Mouse (Mus musculus) left cerebral cortex, postnatal 25 days (tissue): ENCODE data around the gene Neurog1. TPM values are rescaled to one million over a fixed set of nuclear protein-coding genes. Genes with fewer than 3 reads are reported as not detected.

Experiments used
- DNase-seq, 2 experiments: peaks; one replicate each; pipeline ENCODE4 v3.0.0; 2022; ENCODE audit warnings: low spot score in 2 of 2, mixed read lengths in 1 of 2
- intact Hi-C: fragments of 180-260 bp; cut with DNase I; formaldehyde crosslinking; loops from one replicate; pipeline ENCODE4 v1.15.1; 2025
- total RNA-seq, 2 experiments: library from RNA; stranded (reverse); gene quantifications; 2 replicates each; pipeline ENCODE4 v1.2.3; 2021

Gene Neurog1
- total RNA-seq, 2 experiments from 2014 or later = 0.18 to 0.34 TPM

DNA sequence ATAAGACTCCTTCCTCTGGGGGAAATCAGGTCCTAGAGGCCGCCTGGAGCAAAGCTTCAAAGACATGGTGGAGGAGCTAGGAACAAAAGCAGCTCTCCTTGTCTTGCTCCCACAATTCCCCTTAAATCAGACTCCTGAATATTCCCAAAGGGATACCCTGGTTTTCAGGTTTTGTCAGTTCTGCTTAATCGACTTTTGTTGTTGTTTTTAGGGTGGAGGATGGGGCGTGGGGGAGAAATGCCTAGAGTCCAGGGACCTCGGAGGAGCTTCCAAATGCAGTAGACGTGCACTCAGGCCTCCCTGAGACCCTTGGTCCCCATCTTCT, 7.9 kb upstream of the Neurog1 start:
- intact Hi-C loops = loop anchor here (5.0 kb wide), 1 partner anchor 433 kb away; no protein-coding TSS in a partner anchor
- DNase-seq = no peak

GRCm38 (mm10) chr13:56259021-56259925, 7.3 kb upstream of the Neurog1 start:
- DNase-seq = no peak
- intact Hi-C loops = loop anchor here (5.0 kb wide), 1 partner anchor 432 kb away; no protein-coding TSS in a partner anchor

DNA sequence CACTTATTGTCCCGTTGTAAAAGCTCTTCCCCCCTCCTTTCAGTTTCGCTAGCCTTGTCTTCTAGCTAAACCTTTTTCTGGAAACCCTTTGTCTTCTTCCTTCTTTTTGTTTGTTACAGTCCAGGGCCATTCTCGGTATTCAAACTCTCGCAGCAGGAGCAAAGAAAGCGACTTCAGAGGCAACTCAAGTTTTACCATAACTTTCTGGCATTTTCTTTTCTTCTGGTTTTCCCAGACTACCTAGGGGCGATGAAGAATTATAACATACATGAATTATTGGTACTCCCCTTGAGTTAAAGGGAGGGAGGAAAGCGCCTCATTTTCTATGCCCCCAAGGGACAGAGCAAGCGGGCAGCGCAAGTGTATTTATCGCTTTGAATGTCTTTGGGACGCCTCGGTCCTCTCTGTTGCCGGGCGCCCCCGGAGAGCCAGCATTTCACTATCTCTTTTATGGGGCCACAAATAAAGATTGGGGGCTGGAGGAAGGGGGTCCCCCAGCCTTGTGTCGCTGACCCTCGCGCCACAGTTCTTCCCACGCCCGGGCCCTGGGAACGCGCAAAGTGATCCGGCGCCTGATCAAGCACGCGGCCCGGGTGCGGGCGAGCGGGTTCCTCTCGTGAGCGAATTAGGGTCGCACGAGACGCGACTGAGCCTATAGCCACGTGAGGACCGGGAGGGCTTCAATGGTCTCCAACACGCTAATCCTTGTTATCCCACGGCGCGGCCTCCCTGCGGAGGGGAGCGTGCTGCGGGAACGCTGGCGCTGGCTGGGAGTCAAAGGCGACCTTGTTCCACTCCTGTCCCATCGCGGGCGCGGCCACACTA, 6.4 kb upstream of the Neurog1 start:
- DNase-seq = no peak
- intact Hi-C loops = loop anchor here (5.0 kb wide), 1 partner anchor 431 kb away; no protein-coding TSS in a partner anchor

DNA sequence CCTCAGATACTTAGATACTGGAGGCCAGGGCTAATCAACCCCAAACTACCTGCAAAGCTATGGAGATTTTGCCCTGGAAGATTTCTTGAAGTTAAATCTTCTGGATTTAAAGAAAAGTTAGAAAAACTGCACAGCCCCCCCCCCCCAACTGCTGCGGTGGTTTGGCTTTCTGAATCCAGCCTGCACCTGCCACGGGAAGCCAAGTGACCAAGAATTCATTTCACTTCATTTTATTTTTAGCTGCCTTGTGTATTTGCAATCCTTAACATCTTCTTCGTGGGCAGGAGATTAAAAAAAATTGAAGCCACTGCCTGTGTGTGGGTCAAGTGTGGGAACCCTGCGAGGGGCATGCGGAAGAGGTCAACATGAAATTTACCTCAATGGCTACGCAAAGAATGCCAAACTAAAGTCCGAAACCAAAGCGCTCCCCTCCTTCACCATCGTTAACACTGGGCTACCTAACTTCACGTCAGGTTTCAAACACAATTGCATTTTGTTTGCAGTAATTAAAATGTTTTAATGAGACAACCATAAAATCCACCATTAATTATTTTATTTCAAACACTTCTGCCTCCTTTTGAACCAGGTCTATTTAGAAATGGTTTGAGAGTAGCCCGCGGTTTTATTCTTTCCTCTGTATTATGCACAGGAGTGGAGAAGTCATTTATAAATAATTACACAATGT, 5.6 kb upstream of the Neurog1 start:
- no peak for DNase-seq
- intact Hi-C loops = loop anchor here (5.0 kb wide), 1 partner anchor 430 kb away; no protein-coding TSS in a partner anchor

GRCm38 (mm10) chr13:56256716-56257299, 4.8 kb upstream of the Neurog1 start:
- intact Hi-C loops = loop anchor here (5.0 kb wide), 1 partner anchor 430 kb away; no protein-coding TSS in a partner anchor
- DNase-seq = no peak

DNA sequence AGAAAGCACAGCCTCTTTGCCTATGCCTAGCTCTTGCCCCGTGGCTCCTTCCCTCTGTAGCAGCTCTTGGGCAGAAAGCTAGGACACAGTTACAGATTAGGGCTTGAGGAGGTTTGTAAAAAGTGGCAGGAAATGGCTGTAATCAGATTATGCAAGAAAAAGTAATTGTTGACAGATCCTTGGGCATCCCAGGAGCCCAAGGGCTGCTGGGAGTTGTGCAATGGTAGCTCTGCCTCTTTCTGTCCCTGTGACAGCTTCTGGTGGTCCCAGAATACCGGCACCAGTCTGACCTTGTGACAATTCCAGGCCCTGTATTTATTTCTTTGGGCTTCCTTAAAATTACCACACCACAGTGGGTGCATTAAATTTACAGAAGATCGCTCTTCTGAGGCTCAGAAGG, 1.4 kb upstream of the Neurog1 start:
- intact Hi-C loops = no loop called here
- DNase-seq = no peak

GRCm38 (mm10) chr13:56252783-56253182, 820 bp upstream of the Neurog1 start:
- no peak for DNase-seq
- intact Hi-C loops = no loop called here

GRCm38 (mm10) chr13:56251176-56251923, 613 bp downstream of the Neurog1 start:
- no peak for DNase-seq
- intact Hi-C loops = no loop called here

DNA sequence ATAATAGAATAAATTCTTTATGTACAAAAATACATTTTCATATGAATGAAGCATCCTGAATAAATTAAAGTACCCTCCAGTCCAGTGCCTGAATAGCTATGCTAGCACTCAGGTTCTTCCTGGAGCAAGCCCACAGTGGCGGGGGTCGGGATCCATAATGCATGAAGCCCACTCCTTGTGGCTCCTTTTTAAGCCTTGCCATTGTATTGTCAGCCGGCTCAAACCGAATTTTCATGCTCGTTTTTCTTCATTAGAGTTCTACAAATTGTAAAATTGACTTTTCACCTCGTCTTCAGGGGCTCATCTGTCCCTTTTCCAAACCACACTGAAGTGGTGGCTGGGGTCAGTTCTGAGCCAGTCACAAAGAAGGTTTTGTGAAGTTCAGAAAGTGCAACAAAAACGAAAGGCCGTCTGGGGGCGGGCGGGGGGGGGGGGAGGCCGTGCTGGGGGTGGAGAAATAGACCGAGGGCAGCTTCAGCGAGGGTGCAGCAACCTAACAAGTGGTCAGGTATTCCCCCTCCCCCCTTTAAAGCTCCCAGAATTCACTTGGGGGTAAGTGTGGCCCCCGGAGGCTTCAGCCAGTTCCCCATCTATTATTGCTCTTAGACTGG, 1.3 kb downstream of the Neurog1 start:
- DNase-seq = no peak
- intact Hi-C loops = no loop called here

DNA sequence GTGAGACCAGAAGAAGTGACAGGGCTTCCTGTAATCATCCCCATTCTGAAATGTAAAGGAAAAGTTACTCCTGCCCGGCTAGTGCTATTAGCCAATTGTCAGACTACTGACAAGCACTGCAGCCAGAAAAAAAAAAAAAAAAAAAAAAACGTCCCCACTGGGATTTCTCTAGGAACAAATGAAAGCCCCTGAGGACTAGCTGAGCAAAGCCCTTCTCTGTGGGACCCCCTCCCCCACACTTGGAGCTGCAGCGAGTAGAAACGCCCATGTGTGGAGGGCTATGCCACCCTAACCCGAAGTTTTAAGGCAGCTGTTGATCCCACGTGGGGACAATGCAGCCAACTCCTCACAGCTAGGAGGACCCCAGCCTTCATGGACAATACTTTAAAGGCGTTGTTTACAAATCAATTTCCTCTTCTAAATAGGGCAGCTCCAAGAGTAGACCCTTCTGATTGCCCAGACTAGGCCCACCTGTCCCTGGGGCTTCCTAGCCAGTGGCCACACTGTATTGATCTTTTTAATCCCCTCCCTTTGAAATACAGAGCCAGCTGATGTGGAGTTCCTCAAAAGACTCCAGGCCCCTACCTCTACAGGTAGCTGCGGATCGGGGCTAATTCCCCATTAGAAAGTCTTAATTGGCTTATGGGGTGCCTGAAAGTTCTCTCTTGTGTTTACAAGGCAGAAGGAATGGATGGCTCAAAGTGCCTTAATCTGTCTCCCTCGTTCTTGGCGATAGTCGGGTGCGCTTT, 2.2 kb downstream of the Neurog1 start:
- DNase-seq = no peak
- intact Hi-C loops = no loop called here

DNA sequence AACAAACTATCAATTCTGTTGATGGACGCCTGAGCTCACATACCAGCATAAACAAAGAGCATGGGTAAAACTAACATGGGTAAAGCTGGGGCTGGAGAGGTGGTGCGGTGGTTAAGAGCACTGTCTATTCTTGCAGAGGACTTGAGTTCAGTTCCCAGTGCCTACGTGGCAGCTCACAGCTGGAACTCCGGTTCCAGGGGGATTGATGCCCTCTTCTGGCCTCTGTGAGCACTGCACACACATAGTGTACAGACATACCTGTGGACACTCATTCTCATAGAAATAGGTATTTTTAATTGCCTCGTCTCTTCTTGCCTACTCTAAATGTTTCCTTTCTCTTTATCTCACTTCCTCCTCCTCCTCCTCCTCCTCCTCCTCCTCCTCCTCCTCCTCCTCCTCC, 8.9 kb downstream of the Neurog1 start:
- intact Hi-C loops = no loop called here

GRCm38 (mm10) chr13:56240012-56240770, 11.8 kb downstream of the Neurog1 start:
- DNase-seq = no peak
- intact Hi-C loops = no loop called here

More for the DNA sequence above, 8.9 kb downstream of the Neurog1 start:
- DNase-seq = no peak

- intact Hi-C loops = no loop called here
- no peak for DNase-seq
These were observed 14.1 kb downstream of the Neurog1 start for GRCm38 (mm10) chr13:56237905-56238304.

- no peak for DNase-seq
- intact Hi-C loops = no loop called here
These were observed 15.8 kb downstream of the Neurog1 start for GRCm38 (mm10) chr13:56236194-56236593.

- no peak for DNase-seq
- intact Hi-C loops = no loop called here
These were observed 23.2 kb downstream of the Neurog1 start for GRCm38 (mm10) chr13:56228790-56229189.

DNA sequence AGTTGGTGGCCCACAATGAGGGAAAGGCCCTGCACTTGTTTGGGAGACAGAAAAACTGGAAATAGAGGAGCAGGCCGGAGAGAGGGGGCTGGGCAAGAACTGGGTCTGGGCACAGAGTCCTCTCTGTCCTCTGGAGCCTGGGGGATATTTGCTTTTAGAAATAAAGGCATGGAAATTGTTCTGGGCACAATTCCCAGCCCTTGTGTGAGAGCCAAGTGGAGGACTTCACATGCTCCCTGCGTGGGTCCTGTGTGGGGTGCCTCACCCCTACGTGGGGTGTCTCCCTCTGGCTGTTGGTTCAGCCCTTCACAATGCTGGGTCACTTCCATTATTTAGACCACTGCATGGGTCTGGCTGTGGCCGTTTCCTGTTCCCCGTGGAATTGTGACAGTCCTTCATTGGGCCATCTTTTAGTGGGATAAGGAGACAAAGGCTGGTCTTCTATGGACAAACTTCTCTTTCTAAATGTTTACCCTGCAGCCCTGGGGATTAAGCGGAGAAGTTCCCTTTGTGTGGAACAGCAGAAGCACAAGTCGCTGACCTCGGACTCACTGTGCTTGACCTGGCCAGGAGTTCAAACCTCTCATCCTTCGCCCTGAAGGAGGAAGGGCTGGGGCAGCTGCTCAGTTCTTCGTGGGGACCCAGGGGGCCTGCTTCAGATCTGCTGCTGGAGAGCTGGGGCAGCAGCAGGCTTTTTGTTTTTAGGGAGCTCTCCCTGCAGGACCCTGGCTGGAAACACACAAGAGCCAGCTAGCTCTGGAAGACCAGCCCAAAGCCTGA, 25.6 kb downstream of the Neurog1 start:
- intact Hi-C loops = no loop called here
- peak; percentile 33 to 62 for DNase-seq
